Mouse (Mus musculus): ENCODE data around the gene Olfr770. TPM values are rescaled to one million over a fixed set of nuclear protein-coding genes. Genes with fewer than 3 reads are reported as not detected.

Gene Olfr770
- polyA plus RNA-seq, 1 experiment from 2014 or later: not detected

Other genes starting within 250 kb of the Olfr770 start
- gene Gdf11, start 247.3 kb downstream of the Olfr770 start, polyA plus RNA-seq (2014; fragmentation: Nextera tagmentation; extraction: Ambion mirVana): 10.0 and 10.2 TPM in 2 replicates
- gene Cd63, start 238.0 kb downstream of the Olfr770 start, polyA plus RNA-seq (2014; fragmentation: Nextera tagmentation; extraction: Ambion mirVana): 168 and 177 TPM in 2 replicates
- gene Rdh5, start 216.1 kb downstream of the Olfr770 start, polyA plus RNA-seq (2014; fragmentation: Nextera tagmentation; extraction: Ambion mirVana): 11.3 TPM in 2 replicates
- gene Bloc1s1, start 215.0 kb downstream of the Olfr770 start, polyA plus RNA-seq (2014; fragmentation: Nextera tagmentation; extraction: Ambion mirVana): 242 and 271 TPM in 2 replicates
- gene Itga7, start 205.2 kb downstream of the Olfr770 start, polyA plus RNA-seq (2014; fragmentation: Nextera tagmentation; extraction: Ambion mirVana): 1.6 and 1.7 TPM in 2 replicates
- gene Mettl7b, start 178.0 kb downstream of the Olfr770 start, polyA plus RNA-seq (2014; fragmentation: Nextera tagmentation; extraction: Ambion mirVana): not detected in 2 replicates
- gene Olfr9, start 149.6 kb downstream of the Olfr770 start, polyA plus RNA-seq (2014; fragmentation: Nextera tagmentation; extraction: Ambion mirVana): not detected in 2 replicates
- gene Olfr763, start 128.2 kb downstream of the Olfr770 start, polyA plus RNA-seq (2014; fragmentation: Nextera tagmentation; extraction: Ambion mirVana): not detected in 2 replicates
- gene Olfr764-ps1, start 99.1 kb downstream of the Olfr770 start, polyA plus RNA-seq (2014; fragmentation: Nextera tagmentation; extraction: Ambion mirVana): not detected in 2 replicates
- not detected in 2 replicates for gene Olfr765, start 89.0 kb downstream of the Olfr770 start, polyA plus RNA-seq (2014; fragmentation: Nextera tagmentation; extraction: Ambion mirVana)
- not detected in 2 replicates for gene Olfr766-ps1, start 70.0 kb downstream of the Olfr770 start, polyA plus RNA-seq (2014; fragmentation: Nextera tagmentation; extraction: Ambion mirVana)
- not detected in 2 replicates for gene Olfr767, start 56.1 kb downstream of the Olfr770 start, polyA plus RNA-seq (2014; fragmentation: Nextera tagmentation; extraction: Ambion mirVana)
- gene Olfr768, start 39.6 kb downstream of the Olfr770 start, polyA plus RNA-seq (2014; fragmentation: Nextera tagmentation; extraction: Ambion mirVana): not detected in 2 replicates
- gene Olfr769, start 21.1 kb downstream of the Olfr770 start, polyA plus RNA-seq (2014; fragmentation: Nextera tagmentation; extraction: Ambion mirVana): not detected in 2 replicates
- not detected in 2 replicates for gene Olfr771, start 25.8 kb upstream of the Olfr770 start, polyA plus RNA-seq (2014; fragmentation: Nextera tagmentation; extraction: Ambion mirVana)
- gene Olfr772, start 38.9 kb upstream of the Olfr770 start, polyA plus RNA-seq (2014; fragmentation: Nextera tagmentation; extraction: Ambion mirVana): not detected in 2 replicates
- gene Olfr773, start 48.4 kb upstream of the Olfr770 start, polyA plus RNA-seq (2014; fragmentation: Nextera tagmentation; extraction: Ambion mirVana): not detected in 2 replicates
- not detected in 2 replicates for gene Olfr774, start 97.2 kb upstream of the Olfr770 start, polyA plus RNA-seq (2014; fragmentation: Nextera tagmentation; extraction: Ambion mirVana)
- not detected in 2 replicates for gene Olfr775, start 109.4 kb upstream of the Olfr770 start, polyA plus RNA-seq (2014; fragmentation: Nextera tagmentation; extraction: Ambion mirVana)
- gene Olfr776, start 120.1 kb upstream of the Olfr770 start, polyA plus RNA-seq (2014; fragmentation: Nextera tagmentation; extraction: Ambion mirVana): not detected in 2 replicates
- gene Olfr777, start 132.5 kb upstream of the Olfr770 start, polyA plus RNA-seq (2014; fragmentation: Nextera tagmentation; extraction: Ambion mirVana): not detected in 2 replicates
- not detected in 2 replicates for gene Olfr780, start 179.1 kb upstream of the Olfr770 start, polyA plus RNA-seq (2014; fragmentation: Nextera tagmentation; extraction: Ambion mirVana)
- not detected in 2 replicates for gene Olfr781, start 189.9 kb upstream of the Olfr770 start, polyA plus RNA-seq (2014; fragmentation: Nextera tagmentation; extraction: Ambion mirVana)
- gene Olfr782, start 209.9 kb upstream of the Olfr770 start, polyA plus RNA-seq (2014; fragmentation: Nextera tagmentation; extraction: Ambion mirVana): not detected in 2 replicates
- gene Olfr784, start 245.1 kb upstream of the Olfr770 start, polyA plus RNA-seq (2014; fragmentation: Nextera tagmentation; extraction: Ambion mirVana): 0.06 and 0.14 TPM in 2 replicates

All from midbrain, embryonic 11.5 days (tissue).